Mouse (Mus musculus): Measurements from ENCODE around the gene Lrrc36. TPM values are rescaled to one million over a fixed set of nuclear protein-coding genes. Genes with fewer than 3 reads are reported as not detected.
A peak's percentile ranks its signal among the peaks of the same experiment; 100 is the strongest.

The Lrrc36 gene
- polyA plus RNA-seq, 1 experiment, result 7.5 TPM

DNA sequence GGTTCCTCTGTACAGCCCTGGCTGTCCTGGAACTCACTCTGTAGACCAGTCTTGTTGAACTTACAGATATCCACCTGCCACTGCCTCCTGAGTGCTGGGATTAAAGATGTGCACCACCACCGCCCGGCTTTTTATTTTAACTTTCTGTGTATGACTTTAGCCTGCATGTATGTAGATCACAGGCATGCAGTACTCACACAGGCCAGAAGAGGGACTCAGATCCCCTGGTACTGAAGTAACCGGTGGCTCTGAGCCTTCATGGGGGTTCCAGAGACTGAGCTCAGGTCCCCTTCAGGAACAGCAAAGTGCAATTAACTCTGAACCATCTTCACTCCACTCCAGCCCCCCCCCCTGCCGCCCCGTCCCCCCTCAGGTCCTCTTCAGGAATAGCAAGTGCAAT, 25.5 kb downstream of the Lrrc36 start:
- Histone ChIP-seq H3K4me1 (ENCODE audit: control insufficient read depth, insufficient read depth, low read length) (peaks cover 1% of the 10 kb centered on the region; the same call in 1 of the 2 replicates), H3K4me3 (replicated peaks; ENCODE audit: extremely low read depth, low read depth, low read length) (no peak overlapping the region)
- no peak for DNase-seq
- 61% methylated on average over 5 of the region's 5 CpGs for WGBS
- TF ChIP-seq POLR2A (IDR thresholded peaks at IDR 0.05; ENCODE audit: borderline replicate concordance, extremely low read depth, low read depth, low read length) (no peak), CTCF (IDR thresholded peaks at IDR 0.05; ENCODE audit: insufficient read depth, low read length) (peak; percentile 50)

- no peak for TF ChIP-seq POLR2A (IDR thresholded peaks at IDR 0.05; ENCODE audit: borderline replicate concordance, extremely low read depth, low read depth, low read length)
- peak; percentile 54 for TF ChIP-seq CTCF (IDR thresholded peaks at IDR 0.05; ENCODE audit: insufficient read depth, low read length)
- 10% methylated on average over 6 of the region's 6 CpGs for WGBS
- DNase-seq, result peak; percentile 49
Measured at GRCm38 (mm10) chr8:105441433-105441832, 28.1 kb downstream of the Lrrc36 start.

DNA sequence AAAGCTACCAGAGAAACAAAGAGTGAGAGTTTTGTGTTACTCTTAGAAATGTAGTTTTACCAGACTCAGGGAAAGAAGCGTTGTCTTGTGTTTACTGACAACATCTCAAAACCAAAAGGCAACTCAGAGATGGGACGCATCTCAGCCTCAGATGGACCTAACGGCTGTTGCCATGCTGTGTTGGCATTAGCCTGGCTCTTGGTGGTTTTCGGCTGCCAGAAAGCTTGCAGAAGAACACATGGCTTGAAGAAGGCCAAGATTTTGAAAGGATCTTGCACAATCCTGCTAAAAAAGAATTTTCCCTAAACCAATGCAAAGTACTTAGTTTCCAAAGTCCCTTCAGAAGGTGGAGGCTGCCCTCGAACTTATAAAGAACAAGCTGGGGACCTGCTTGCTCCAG, 29.3 kb downstream of the Lrrc36 start:
- DNase-seq, result no peak
- no peak for TF ChIP-seq CTCF (IDR thresholded peaks at IDR 0.05; ENCODE audit: insufficient read depth, low read length)
- 76% methylated on average over 5 of the region's 5 CpGs for WGBS
- no peak overlapping the region for H3K4me3 ChIP-seq (replicated peaks; ENCODE audit: extremely low read depth, low read depth, low read length)
- no peaks in the 10 kb centered on the region for H3K4me1 ChIP-seq (ENCODE audit: control insufficient read depth, insufficient read depth, low read length)

More at GRCm38 (mm10) chr8:105441433-105441832, 28.1 kb downstream of the Lrrc36 start:
- H3K4me3 ChIP-seq (replicated peaks; ENCODE audit: extremely low read depth, low read depth, low read length), result no peak overlapping the region
- H3K4me1 ChIP-seq (ENCODE audit: control insufficient read depth, insufficient read depth, low read length), result no peaks in the 10 kb centered on the region

DNA sequence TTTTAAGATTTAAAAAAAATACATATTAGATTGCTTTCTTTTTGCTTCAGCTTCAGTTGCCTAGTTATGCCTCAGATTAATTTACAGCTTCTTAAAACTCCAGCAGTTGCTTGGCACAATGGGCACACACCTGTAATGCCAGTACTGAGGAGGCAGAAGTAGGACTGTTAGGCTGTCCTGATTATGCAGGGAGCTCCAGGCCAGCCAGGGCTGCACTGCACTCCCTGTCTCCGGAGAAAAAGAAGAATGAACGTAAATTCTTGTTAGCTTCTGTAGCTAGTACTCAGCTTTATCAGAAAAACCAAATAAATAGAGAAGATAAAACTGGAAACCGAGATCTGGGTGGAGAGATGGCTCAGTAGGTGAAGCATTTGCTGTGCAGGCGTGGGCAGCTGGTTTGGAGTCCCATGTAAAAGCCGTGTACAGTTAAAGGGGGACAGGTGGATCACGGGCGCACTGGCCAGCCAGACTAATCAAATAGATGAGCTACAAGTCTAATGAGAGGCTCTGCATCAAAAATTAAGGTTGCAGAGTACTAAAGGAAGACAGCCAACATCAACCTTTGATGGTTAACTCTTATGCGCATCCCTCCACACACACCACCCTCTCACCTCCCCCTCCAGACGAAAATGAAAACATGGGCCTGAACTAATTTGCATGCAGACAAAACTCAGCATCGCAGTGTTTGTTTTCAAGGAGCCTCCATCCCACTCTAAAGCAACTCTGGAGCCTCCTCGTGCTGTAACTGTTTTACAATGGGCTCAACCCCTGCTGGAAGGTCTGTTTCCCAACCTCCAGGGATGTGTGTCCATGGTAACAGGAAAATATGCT, 32.1 kb downstream of the Lrrc36 start:
- Histone ChIP-seq H3K4me3 (replicated peaks; ENCODE audit: extremely low read depth, low read depth, low read length) (no peak overlapping the region), H3K4me1 (ENCODE audit: control insufficient read depth, insufficient read depth, low read length) (no peaks in the 10 kb centered on the region)
- DNase-seq, result no peak
- TF ChIP-seq CTCF (IDR thresholded peaks at IDR 0.05; ENCODE audit: insufficient read depth, low read length) (no peak), POLR2A (IDR thresholded peaks at IDR 0.05; ENCODE audit: borderline replicate concordance, extremely low read depth, low read depth, low read length) (no peak)
- 49% methylated on average over 11 of the region's 11 CpGs for WGBS

DNA sequence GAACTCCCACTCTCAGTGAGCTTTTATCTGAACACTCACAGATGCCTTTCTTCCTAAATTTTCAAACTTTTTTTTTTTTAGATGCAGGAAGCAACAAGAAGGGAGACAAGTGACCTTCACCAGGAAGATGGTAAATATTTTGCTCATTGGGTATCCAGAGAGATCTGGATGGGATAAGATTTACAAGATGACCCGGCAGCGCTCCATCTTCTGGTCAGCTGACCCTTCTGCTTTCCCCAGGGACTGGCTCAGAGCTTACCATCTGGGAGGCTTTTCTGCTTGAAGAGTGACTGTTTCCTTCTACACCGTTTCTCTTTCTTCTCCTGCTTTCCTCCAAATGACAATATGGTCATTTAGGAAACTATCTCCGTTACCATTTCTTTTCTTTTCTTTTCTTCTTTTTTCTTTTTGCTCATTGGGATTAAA, 32.8 kb downstream of the Lrrc36 start:
- Histone ChIP-seq H3K4me3 (replicated peaks; ENCODE audit: extremely low read depth, low read depth, low read length) (no peak overlapping the region), H3K4me1 (ENCODE audit: control insufficient read depth, insufficient read depth, low read length) (no peaks in the 10 kb centered on the region)
- TF ChIP-seq CTCF (IDR thresholded peaks at IDR 0.05; ENCODE audit: insufficient read depth, low read length) (no peak), POLR2A (IDR thresholded peaks at IDR 0.05; ENCODE audit: borderline replicate concordance, extremely low read depth, low read depth, low read length) (no peak)
- DNase-seq, result no peak
- WGBS, result 37% methylated on average over 4 of the region's 4 CpGs

GRCm38 (mm10) chr8:105448188-105448587, 34.8 kb downstream of the Lrrc36 start:
- no peak for DNase-seq
- Histone ChIP-seq H3K4me1 (ENCODE audit: control insufficient read depth, insufficient read depth, low read length) (no peaks in the 10 kb centered on the region; the same call in 1 of the 2 replicates), H3K4me3 (replicated peaks; ENCODE audit: extremely low read depth, low read depth, low read length) (no peak overlapping the region)
- no peak for TF ChIP-seq CTCF (IDR thresholded peaks at IDR 0.05; ENCODE audit: insufficient read depth, low read length)
- no peak for TF ChIP-seq POLR2A (IDR thresholded peaks at IDR 0.05; ENCODE audit: borderline replicate concordance, extremely low read depth, low read depth, low read length)
- WGBS, result 93% methylated on average over 3 of the region's 3 CpGs

- TF ChIP-seq CTCF (IDR thresholded peaks at IDR 0.05; ENCODE audit: insufficient read depth, low read length) (no peak), POLR2A (IDR thresholded peaks at IDR 0.05; ENCODE audit: borderline replicate concordance, extremely low read depth, low read depth, low read length) (no peak)
- DNase-seq, result no peak
- 85% methylated on average over 5 of the region's 5 CpGs for WGBS
Measured at GRCm38 (mm10) chr8:105448596-105448995, 35.2 kb downstream of the Lrrc36 start.

GRCm38 (mm10) chr8:105450977-105451376, 37.6 kb downstream of the Lrrc36 start:
- H3K4me1 ChIP-seq (ENCODE audit: control insufficient read depth, insufficient read depth, low read length), result peaks cover 4% of the 10 kb centered on the region
- DNase-seq, result no peak
- TF ChIP-seq POLR2A (IDR thresholded peaks at IDR 0.05; ENCODE audit: borderline replicate concordance, extremely low read depth, low read depth, low read length) (no peak), CTCF (IDR thresholded peaks at IDR 0.05; ENCODE audit: insufficient read depth, low read length) (no peak)
- WGBS, result 72% methylated on average over 1 of the region's 1 CpGs
- H3K4me3 ChIP-seq (replicated peaks; ENCODE audit: extremely low read depth, low read depth, low read length), result no peak overlapping the region

More at GRCm38 (mm10) chr8:105448596-105448995, 35.2 kb downstream of the Lrrc36 start:
- Histone ChIP-seq H3K4me1 (ENCODE audit: control insufficient read depth, insufficient read depth, low read length) (peaks cover 2% of the 10 kb centered on the region), H3K4me3 (replicated peaks; ENCODE audit: extremely low read depth, low read depth, low read length) (no peak overlapping the region)

DNA sequence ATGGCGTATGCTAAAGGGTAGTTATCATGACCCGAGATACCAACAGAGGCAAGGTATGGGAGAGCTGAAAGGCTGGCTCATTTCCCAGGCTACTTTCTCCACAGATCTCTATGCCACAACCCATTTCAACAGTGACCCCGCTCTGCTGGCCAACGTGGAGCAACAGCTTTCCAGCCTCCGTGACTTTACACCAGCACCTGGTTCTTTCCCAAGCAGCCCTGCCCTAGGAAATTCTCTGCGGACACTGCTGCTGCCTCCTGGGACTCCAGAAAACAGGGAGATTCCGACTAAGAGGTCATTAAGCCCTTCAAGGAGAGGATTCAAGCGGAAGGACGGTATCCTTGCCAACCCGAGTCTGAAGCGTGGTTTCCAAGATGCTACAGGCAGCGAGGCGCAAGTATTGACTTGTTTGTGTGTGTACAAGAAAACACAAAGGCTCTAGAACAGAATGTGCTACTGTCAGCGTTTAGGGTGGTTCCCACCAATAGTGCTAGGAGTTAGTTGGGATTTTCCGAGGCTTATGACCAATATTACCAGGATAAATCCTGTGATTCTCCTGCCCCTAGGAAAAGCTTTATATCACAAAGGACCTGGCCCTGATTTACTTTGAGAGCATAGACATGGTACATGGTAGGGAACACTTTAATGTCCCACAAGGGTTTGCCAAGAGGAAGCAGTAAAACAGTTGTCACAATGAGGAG, 38.7 kb downstream of the Lrrc36 start:
- Histone ChIP-seq H3K4me3 (replicated peaks; ENCODE audit: extremely low read depth, low read depth, low read length) (no peak overlapping the region), H3K4me1 (ENCODE audit: control insufficient read depth, insufficient read depth, low read length) (peaks cover 4% of the 10 kb centered on the region)
- 64% methylated on average over 15 of the region's 15 CpGs for WGBS
- TF ChIP-seq POLR2A (IDR thresholded peaks at IDR 0.05; ENCODE audit: borderline replicate concordance, extremely low read depth, low read depth, low read length) (no peak), CTCF (IDR thresholded peaks at IDR 0.05; ENCODE audit: insufficient read depth, low read length) (no peak)
- no peak for DNase-seq

All from lung, adult 2 months (tissue).